Mouse (Mus musculus) liver, embryonic 12.5 days (tissue): ENCODE data around the gene Olfr782. TPM values are rescaled to one million over a fixed set of nuclear protein-coding genes. Genes with fewer than 3 reads are reported as not detected.
"Not testable (repeated sequence)": the region's sequence is repeated elsewhere in the genome, so short reads cannot be mapped to it uniquely, and the experiment has no call there.

Source experiments
- ATAC-seq: fragments of 200-750 bp; cut with Nextera tagmentation; 2 replicates; pipeline ENCODE4 v1.8.0; 2017; ENCODE audit warnings: moderate number of reproducible peaks, mild to moderate bottlenecking, moderate library complexity
- H3K27ac ChIP-seq: fragments of 300-500 bp; sonication (generic); 2 replicates; pipeline ENCODE4 v1.5.1; 2016; ENCODE audit warnings: mild to moderate bottlenecking
- H3K27me3 ChIP-seq: fragments of 300-500 bp; sonication (generic); replicated peaks from 2 replicates; pipeline ENCODE4 v1.6.1; 2016; ENCODE audit warnings: mild to moderate bottlenecking, moderate library complexity
- H3K36me3 ChIP-seq: fragments of 300-500 bp; sonication (generic); 2 replicates; pipeline ENCODE4 v1.6.1; 2016; ENCODE audit warnings: mild to moderate bottlenecking, moderate library complexity
- H3K4me1 ChIP-seq: fragments of 300-500 bp; sonication (generic); 2 replicates; pipeline ENCODE4 v1.6.1; 2016
- H3K4me2 ChIP-seq: fragments of 300-500 bp; sonication (generic); 2 replicates; pipeline ENCODE4 v1.6.1; 2016; ENCODE audit warnings: mild to moderate bottlenecking, moderate library complexity
- H3K4me3 ChIP-seq: fragments of 300-500 bp; sonication (generic); 2 replicates; pipeline ENCODE4 v1.5.1; 2016; ENCODE audit warnings: mild to moderate bottlenecking, moderate library complexity
- H3K9ac ChIP-seq: fragments of 300-500 bp; sonication (generic); 2 replicates; pipeline ENCODE4 v1.6.1; 2016; ENCODE audit warnings: mild to moderate bottlenecking, moderate library complexity
- H3K9me3 ChIP-seq: fragments of 300-500 bp; sonication (generic); replicated peaks from 2 replicates; pipeline ENCODE4 v1.6.1; 2016; ENCODE audit warnings: mild to moderate bottlenecking, moderate library complexity
- WGBS: fragments of 180-500 bp; shearing (Covaris S2); methylation state at CpG from one replicate; pipeline ENCODE4 v1.1.7; 2016; ENCODE audit not compliant: insufficient replicate concordance; 5-methylcytosine and 5-hydroxymethylcytosine counted together
- polyA plus RNA-seq: library from polyadenylated mRNA; unstranded; fragments of >200 nt; fragmentation: Nextera tagmentation; extraction: Ambion mirVana; gene quantifications from 2 replicates; pipeline ENCODE4 v1.2.1, GENCODE M21; 2016

Gene Olfr782
- polyA plus RNA-seq: not detected in 2 replicates

DNA sequence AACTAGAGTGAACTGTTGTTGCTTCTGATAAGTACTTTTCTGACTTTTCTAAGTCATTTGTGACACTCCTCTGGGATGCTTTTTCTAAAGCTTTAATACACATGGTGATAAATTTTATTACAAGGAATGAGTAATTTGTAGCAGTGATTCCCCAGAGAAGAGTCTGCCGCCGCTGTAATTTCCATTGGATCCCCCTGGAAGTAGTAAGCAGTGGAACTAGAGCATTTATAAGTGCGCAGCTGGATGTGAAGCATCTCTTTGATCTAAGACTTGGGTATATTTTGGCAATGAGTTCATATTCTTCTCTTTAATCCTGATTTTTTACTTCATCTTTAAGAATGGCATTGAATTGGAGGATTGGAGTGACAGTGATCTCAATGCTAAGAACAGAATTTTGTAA lies at the start of gene Olfr782:
Gene Olfr782 (plus strand): TSS at position 301 of the 400 bp plus-strand sequence.
- no peaks in the 10 kb centered on the region for H3K36me3 ChIP-seq
- no peak within 1 kb of the TSS for H3K4me3 ChIP-seq
- no peaks in the 10 kb centered on the region for H3K4me1 ChIP-seq
- WGBS: 76% methylated on average over 3 of the region's 3 CpGs
- H3K27ac ChIP-seq: no peak within 1 kb of the TSS
- H3K9me3 ChIP-seq: no peaks in the 10 kb centered on the region
- no peak for ATAC-seq
- H3K9ac ChIP-seq: no peak within 1 kb of the TSS
- no peak within 1 kb of the TSS for H3K4me2 ChIP-seq
- H3K27me3 ChIP-seq: no peaks in the 10 kb centered on the region

DNA sequence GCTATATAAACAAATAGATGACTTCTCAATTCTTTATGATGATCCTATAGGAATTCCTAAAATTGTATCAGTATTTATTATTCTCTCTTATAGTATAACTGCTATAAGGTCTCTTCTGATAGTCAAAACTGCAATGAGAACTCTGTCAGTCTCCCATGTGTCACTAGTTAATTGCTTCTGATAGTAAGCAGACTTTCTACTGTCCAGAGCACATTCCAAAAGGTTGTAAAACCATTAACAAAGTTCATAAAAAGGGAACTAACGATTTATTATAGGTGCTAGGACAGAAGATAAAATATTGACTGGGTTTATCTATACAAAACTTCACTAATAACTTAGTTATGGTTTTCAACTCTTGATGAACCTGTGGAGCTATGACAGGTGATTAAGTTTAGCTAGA lies 35.7 kb upstream of the Olfr782 start:
- not testable (repeated sequence) for H3K27ac ChIP-seq, H3K4me2 ChIP-seq, H3K27me3 ChIP-seq, H3K4me1 ChIP-seq, H3K9me3 ChIP-seq, H3K36me3 ChIP-seq, ATAC-seq, H3K9ac ChIP-seq, H3K4me3 ChIP-seq
- 33% methylated on average over 1 of the region's 1 CpGs for WGBS

DNA sequence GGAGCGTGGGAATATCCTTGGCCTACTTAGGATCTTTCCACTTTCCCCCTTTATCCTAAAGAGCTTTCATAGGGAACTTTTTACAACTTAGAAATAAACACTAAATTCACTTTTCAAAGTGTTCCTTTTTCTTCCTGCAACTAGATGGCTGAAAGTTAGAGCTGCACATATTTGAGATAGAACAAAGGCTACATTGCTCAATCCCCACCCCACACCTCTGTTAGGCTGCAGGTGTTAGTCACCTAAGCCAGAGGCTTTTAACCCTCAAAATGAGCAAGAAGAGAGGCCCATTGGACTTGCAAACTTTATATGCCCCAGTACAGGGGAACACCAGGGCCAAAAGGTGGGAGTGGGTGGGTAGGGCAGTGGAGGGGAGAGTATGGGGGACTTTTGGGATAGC lies 35.1 kb upstream of the Olfr782 start:
- H3K4me3 ChIP-seq, ATAC-seq, H3K9ac ChIP-seq, H3K36me3 ChIP-seq, H3K27ac ChIP-seq, H3K4me2 ChIP-seq, H3K27me3 ChIP-seq, H3K9me3 ChIP-seq, H3K4me1 ChIP-seq: not testable (repeated sequence)
- WGBS: no CpG with 5 or more reads among the region's 1 CpGs

DNA sequence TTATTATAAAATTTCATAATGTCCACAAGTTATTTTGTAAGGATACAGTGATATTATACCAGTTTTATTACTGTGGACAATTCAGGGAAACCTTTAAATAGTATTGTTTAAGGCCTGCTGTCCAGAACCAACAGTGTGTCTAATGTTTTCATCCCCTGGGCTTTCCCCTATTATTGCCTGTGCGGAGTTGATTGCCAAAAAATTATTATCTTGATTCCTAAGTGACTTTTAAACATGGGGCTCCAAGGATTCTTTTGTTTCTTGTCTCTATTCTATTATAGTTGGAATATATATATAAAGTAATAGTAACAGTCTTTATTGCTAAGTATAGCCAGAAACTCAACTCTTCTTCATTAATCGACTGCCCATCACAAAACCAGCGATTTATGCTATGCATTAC lies 30.8 kb upstream of the Olfr782 start, which contains the start of gene Olfr780:
Gene Olfr780 (plus strand): TSS at position 301 of the 400 bp plus-strand sequence.
- no peak within 1 kb of the TSS for H3K4me3 ChIP-seq
- no peaks in the 10 kb centered on the region for H3K9me3 ChIP-seq
- H3K27ac ChIP-seq: no peak within 1 kb of the TSS
- H3K36me3 ChIP-seq: no peaks in the 10 kb centered on the region
- H3K27me3 ChIP-seq: no peaks in the 10 kb centered on the region
- no peak within 1 kb of the TSS for H3K4me2 ChIP-seq
- no peak for ATAC-seq
- 53% methylated on average over 3 of the region's 3 CpGs for WGBS
- no peaks in the 10 kb centered on the region for H3K4me1 ChIP-seq
- no peak within 1 kb of the TSS for H3K9ac ChIP-seq

DNA sequence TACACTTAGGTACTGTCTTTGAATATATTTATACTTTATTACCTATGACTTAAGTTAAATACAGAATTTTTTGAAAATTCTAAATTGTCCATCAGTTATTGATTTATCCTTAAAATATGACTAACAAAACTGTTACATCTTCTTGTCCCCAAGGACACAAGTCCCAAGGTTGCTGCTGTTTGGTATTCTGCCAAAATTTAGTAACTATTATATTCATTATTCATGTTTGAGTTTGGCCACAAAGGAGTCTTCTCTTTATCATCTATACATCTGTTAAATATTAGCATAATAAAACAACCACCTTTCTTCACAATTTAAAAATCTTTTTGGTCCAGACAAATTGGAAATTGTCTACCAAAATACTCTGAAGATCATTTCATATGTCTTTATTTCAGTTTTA lies 20.1 kb upstream of the Olfr782 start, which contains the start of gene Olfr781:
Gene Olfr781 (plus strand): TSS at position 301 of the 400 bp plus-strand sequence.
- Histone ChIP-seq H3K4me2 (no peak within 1 kb of the TSS), H3K27ac (no peak within 1 kb of the TSS), H3K36me3 (no peaks in the 10 kb centered on the region), H3K4me3 (no peak within 1 kb of the TSS), H3K27me3 (no peaks in the 10 kb centered on the region), H3K9ac (no peak within 1 kb of the TSS), H3K4me1 (no peaks in the 10 kb centered on the region), H3K9me3 (peaks cover 3% of the 10 kb centered on the region; the same call in 1 of the 2 replicates)
- no peak for ATAC-seq

DNA sequence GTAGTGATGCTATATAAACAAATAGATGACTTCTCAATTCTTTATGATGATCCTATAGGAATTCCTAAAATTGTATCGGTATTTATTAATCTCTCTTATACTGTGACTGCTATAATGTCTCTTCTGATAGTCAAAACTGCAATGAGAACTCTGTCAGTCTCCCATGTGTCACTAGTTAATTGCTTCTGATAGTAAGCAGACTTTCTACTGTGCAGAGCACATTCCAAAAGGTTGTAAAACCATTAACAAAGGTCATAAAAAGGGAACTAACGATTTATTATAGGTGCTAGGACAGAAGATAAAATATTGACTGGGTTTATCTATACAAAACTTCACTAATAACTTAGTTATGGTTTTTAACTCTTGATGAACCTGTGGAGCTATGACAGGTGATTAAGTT lies 3.8 kb downstream of the Olfr782 start:
- H3K4me3 ChIP-seq, H3K36me3 ChIP-seq, ATAC-seq, H3K27me3 ChIP-seq, H3K4me2 ChIP-seq, H3K27ac ChIP-seq, H3K4me1 ChIP-seq, H3K9ac ChIP-seq: not testable (repeated sequence)
- WGBS: 58% methylated on average over 2 of the region's 2 CpGs
- H3K9me3 ChIP-seq: peaks cover 12% of the 10 kb centered on the region; the same call in 1 of the 2 replicates

DNA sequence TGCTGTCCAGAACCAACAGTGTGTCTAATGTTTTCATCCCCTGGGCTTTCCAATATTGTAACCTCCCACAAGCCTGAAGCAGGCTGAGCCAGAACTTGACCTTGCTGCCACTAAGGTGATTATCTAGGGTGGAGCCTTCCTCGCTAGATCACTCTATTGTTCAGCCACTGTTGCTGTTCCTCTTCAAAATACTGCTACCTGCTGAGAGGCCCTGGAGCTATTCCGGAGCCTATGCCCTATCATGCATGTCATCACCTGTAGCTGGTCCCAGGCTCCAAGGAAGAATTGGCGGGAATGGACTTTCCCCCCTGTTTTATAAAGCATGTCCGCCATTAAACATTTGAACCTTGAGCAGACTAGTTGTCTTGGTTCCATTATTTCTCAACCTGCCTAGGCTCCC lies 7.8 kb downstream of the Olfr782 start:
- not testable (repeated sequence) for H3K36me3 ChIP-seq, H3K4me1 ChIP-seq, ATAC-seq, H3K4me2 ChIP-seq, H3K9ac ChIP-seq, H3K27ac ChIP-seq, H3K27me3 ChIP-seq, H3K4me3 ChIP-seq
- WGBS: 67% methylated on average over 4 of the region's 4 CpGs
- H3K9me3 ChIP-seq: peaks cover 12% of the 10 kb centered on the region; the same call in 1 of the 2 replicates

DNA sequence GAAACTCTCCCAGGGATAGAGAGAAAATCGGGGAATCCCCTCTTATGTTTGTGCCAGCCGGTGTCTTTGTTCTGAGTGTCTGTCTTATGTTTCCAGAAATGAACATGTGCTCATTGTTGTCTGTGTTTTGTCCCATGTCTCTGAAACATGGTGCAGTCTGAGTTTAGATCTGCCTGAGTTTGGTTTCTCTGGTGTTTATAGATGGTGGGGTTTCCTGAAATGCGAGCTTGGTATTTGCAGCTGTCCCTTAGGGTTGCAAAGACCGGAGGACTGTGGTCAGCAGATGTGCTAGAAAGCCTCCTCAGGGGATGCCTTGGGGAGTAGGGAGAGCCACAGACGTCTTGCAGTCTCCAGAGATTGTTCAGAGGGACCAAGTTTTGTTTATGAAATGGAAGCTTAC lies 8.7 kb downstream of the Olfr782 start:
- Histone ChIP-seq H3K27ac (no peak overlapping the region), H3K4me3 (no peak overlapping the region), H3K27me3 (no peaks in the 10 kb centered on the region), H3K4me1 (no peaks in the 10 kb centered on the region), H3K4me2 (no peak overlapping the region), H3K9ac (no peak overlapping the region), H3K36me3 (no peaks in the 10 kb centered on the region), H3K9me3 (peaks cover 12% of the 10 kb centered on the region; the same call in 1 of the 2 replicates)
- WGBS: 59% methylated on average over 5 of the region's 5 CpGs
- no peak for ATAC-seq

DNA sequence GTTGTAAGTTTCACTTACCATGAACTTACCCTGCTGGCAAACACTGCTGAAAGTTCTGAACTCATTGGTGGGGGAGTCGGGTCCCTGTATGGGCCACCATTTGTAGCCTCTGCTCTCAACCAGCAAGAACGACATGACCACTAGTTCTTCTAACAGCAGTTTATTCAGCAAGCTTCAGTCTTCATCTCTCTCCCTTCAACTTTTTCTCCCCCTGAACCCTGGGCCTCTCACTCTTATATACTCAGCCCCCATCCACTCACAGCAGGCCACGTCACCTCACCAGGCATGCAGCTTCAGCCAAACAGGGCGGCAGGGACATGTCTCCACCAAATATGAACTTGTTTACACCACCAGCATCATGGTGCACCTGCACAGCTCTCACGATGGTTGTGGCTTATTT lies 25.4 kb downstream of the Olfr782 start:
- not testable (repeated sequence) for ATAC-seq

DNA sequence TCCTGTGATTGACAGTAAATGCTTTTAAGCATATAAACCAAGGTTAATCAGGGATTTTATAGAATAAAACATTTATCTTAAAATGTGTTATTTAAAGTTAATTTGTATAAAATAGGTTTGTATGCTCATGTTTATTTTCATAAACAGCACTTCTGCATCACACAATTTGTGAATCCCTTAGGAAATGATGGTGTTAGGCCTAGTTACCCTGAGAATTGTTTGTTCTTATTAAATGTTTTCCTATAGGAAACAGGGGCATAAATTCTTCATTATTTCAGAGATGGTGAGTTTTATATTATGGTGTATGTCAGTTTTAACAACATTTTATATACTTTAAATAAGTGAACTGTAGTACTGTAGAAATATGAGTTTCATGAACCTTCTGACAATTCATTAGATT lies 35.1 kb downstream of the Olfr782 start, which contains the start of gene Olfr784:
Gene Olfr784 (plus strand): TSS at position 301 of the 400 bp plus-strand sequence.
- no peak within 1 kb of the TSS for H3K4me3 ChIP-seq
- H3K4me2 ChIP-seq: no peak within 1 kb of the TSS
- no peaks in the 10 kb centered on the region for H3K4me1 ChIP-seq
- H3K9ac ChIP-seq: no peak within 1 kb of the TSS
- no peaks in the 10 kb centered on the region for H3K9me3 ChIP-seq
- H3K36me3 ChIP-seq: no peaks in the 10 kb centered on the region
- no peaks in the 10 kb centered on the region for H3K27me3 ChIP-seq
- ATAC-seq: no peak
- no peak within 1 kb of the TSS for H3K27ac ChIP-seq

More for the DNA sequence above, 25.4 kb downstream of the Olfr782 start:
- H3K9me3 ChIP-seq, H3K4me3 ChIP-seq, H3K36me3 ChIP-seq, H3K27ac ChIP-seq, H3K4me1 ChIP-seq, H3K9ac ChIP-seq, H3K4me2 ChIP-seq, H3K27me3 ChIP-seq: not testable (repeated sequence)
- 70% methylated on average over 5 of the region's 5 CpGs for WGBS

DNA sequence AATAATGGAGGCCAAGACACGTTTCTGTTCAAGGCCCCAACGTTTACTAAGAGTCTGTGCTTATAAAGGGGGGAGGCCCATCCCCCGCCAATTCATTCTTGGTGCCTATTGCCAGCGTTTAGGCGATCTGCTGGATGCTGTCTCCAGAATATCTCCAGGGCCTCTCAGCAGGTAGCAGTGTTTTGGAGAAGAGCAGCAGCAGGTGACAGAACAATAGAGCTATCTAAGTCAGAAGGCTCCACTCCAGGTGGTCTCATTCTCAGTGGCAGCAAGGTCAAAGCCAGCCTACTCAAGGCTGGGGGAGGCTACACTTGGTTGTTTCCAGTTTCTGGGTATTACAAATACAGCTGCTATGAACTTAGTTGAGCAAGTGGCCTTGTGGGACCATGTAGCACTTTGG lies 52.2 kb downstream of the Olfr782 start:
- no peaks in the 10 kb centered on the region for H3K27me3 ChIP-seq
- H3K9me3 ChIP-seq: 0 out of 2 replicates have a peak, but pooled peaks cover 16% of the 10 kb centered on the region
- no peaks in the 10 kb centered on the region for H3K4me1 ChIP-seq
- no peaks in the 10 kb centered on the region for H3K36me3 ChIP-seq
- no peak overlapping the region for H3K27ac ChIP-seq
- ATAC-seq: no peak
- no peak overlapping the region for H3K9ac ChIP-seq
- H3K4me2 ChIP-seq: no peak overlapping the region
- H3K4me3 ChIP-seq: no peak overlapping the region
- 25% methylated on average over 5 of the region's 5 CpGs for WGBS
